Mouse (Mus musculus): ENCODE measurements at regions not wholly inside any gene's neighbourhood (a gene's known extent, or its start where the extent isn't known, plus 50 kb on each side); places are given as distances from the start of the nearest gene placed in this dataset.

- TF ChIP-seq RCOR1 (IDR thresholded peaks at IDR 0.05; ENCODE audit: low read depth, low read length) (no peak), SIN3A (IDR thresholded peaks at IDR 0.05; ENCODE audit: low read length) (no peak), POLR2AphosphoS2 (IDR thresholded peaks at IDR 0.05; ENCODE audit: low read length) (no peak), CTCF (IDR thresholded peaks at IDR 0.05 in 2 of 3, conservative IDR thresholded peaks at IDR 0.05 in 1 of 3; ENCODE audit: control insufficient read depth in 1 of 3, insufficient read depth in 1 of 3, low read depth in 2 of 3, low read length in 3 of 3, poor library complexity in 1 of 3, severe bottlenecking in 1 of 3) (no peak), POLR2A (IDR thresholded peaks at IDR 0.05; ENCODE audit: control insufficient read depth in 1 of 2, insufficient read depth in 1 of 2, low read depth in 1 of 2, low read length in 2 of 2, poor library complexity in 1 of 2) (no peak), KAT2A (conservative IDR thresholded peaks at IDR 0.05; ENCODE audit: low read depth, low read length) (no peak), CHD1 (IDR thresholded peaks at IDR 0.05; ENCODE audit: low read depth, low read length) (no peak), MYC (IDR thresholded peaks at IDR 0.05; ENCODE audit: low read depth, low read length) (no peak), USF1 (IDR thresholded peaks at IDR 0.05; ENCODE audit: low read depth, low read length) (no peak), JUND (IDR thresholded peaks at IDR 0.05; ENCODE audit: low read depth, low read length) (no peak), ZC3H11A (IDR thresholded peaks at IDR 0.05; ENCODE audit: low read depth, low read length) (no peak), USF2 (IDR thresholded peaks at IDR 0.05; ENCODE audit: borderline replicate concordance in 1 of 2, insufficient read depth in 1 of 2, low read depth in 1 of 2, low read length in 2 of 2) (no peak), NELFE (IDR thresholded peaks at IDR 0.05; ENCODE audit: low read depth, low read length) (no peak), ETS1 (IDR thresholded peaks at IDR 0.05; ENCODE audit: low read depth, low read length) (no peak)
Measured at GRCm38 (mm10) chr10:92277981-92278380, 444.2 kb downstream of the Nedd1 start.

All from MEL (cell line).